Mouse (Mus musculus) brain, embryonic 18.5 days (tissue): ENCODE results near the gene Mogat2.

Experiments
- DNase-seq: peaks from one replicate; pipeline ENCODE4 v3.0.0-alpha.2; 2012; ENCODE audit warnings: low read depth, low spot score

Gene Mogat2

GRCm38 (mm10) chr7:99194511-99194910, 43.9 kb downstream of the Mogat2 start:
- DNase-seq, result no peak

DNA sequence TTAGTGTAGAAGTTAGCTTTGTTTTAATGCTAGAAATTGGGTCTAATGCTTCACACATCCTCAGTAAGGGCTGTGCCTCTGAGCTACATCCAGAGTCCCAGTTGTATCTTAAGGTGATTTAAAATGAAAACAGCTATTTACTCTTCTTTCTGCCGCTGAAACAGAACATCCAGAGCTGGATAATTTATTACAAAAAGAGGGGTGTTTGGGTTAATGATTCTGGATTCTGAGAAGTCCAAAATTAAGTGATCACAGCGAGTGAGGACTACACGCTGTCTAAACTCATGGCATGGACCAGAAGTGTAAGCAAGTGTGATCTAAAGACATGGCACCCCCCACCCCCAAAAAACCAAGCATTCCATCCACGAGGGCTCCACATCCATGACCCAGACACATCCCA, 44.5 kb downstream of the Mogat2 start:
- no peak for DNase-seq

DNA sequence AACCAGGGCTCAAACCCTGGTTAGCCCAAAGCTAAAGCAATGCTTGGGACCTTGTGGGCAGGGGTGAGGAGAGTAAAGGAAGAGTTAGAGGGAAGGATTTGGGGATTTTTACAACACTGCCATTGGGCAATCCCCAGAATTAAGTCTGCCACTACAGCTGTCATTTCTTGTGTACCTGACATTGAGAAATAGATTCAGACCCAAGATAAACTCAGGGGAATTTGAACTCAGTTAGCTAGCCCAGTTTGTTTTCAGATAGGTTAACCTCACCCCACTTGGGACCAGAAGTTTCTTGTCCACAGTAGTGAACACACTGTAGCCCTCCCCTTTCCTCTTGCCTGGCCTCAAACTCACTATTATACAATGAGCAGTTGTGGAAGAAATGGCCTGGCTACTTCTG, 47.0 kb downstream of the Mogat2 start:
- no peak for DNase-seq

DNA sequence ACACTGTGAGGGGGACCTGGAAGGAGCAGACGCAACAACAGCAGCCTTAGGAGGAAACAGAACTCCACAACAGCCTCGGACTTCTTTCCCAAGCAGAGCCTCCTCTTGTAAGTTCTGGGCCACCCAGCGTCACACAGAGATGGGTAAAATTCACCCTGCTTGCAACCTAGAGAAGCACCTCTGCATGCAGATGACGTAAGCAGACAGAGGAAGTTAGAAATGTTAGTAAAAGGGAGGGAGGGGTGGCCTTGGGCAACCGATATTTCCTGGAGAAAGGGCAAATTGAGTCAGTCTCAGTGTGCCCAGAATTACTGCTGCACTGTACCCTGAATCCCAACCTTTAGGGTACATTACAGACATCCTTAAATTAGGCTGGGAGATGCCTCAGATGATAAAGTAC, 48.5 kb downstream of the Mogat2 start:
- no peak for DNase-seq

GRCm38 (mm10) chr7:99188630-99189029, 49.8 kb downstream of the Mogat2 start:
- no peak for DNase-seq

DNA sequence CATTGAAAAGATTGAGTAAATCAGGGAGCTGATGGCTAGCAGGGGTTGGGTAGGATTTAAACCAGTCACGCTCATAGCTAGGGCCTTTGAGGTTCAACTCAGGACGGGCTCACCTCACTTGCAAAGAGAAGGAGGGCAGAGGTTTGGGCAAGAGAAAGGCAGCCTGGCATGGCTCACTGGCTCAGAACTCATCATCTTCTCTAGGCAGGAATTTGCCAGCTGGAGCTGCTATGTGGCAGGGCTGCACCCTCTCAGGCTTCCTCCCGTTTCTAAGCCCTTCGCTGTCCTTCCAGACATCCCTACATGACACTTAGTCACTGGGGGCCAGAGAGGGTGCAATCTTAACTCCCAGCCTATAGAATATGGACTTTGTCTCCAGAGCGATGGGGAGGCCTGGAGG, 51.0 kb downstream of the Mogat2 start:
- DNase-seq, result no peak

DNA sequence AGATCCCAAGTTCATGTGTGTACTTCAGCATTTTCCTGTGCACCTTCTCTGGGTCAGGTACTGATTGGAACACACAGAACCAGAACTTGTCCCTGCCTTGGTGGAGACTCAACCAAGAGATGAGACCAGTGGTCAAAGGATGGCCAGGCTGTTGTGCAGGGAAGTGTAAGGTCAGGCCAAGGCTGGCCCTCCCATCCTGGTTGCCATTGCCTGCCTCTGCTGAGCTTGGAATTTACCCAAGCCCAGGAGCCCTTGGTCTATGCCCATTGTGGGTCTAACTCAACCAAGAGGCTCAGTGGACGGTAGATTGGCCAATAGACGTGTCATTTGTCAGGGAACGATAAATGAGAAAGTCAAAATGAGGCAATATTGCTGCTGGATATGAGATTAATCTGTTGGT, 53.0 kb downstream of the Mogat2 start:
- no peak for DNase-seq

- no peak for DNase-seq
These were observed 54.7 kb downstream of the Mogat2 start for GRCm38 (mm10) chr7:99183751-99184150.

DNA sequence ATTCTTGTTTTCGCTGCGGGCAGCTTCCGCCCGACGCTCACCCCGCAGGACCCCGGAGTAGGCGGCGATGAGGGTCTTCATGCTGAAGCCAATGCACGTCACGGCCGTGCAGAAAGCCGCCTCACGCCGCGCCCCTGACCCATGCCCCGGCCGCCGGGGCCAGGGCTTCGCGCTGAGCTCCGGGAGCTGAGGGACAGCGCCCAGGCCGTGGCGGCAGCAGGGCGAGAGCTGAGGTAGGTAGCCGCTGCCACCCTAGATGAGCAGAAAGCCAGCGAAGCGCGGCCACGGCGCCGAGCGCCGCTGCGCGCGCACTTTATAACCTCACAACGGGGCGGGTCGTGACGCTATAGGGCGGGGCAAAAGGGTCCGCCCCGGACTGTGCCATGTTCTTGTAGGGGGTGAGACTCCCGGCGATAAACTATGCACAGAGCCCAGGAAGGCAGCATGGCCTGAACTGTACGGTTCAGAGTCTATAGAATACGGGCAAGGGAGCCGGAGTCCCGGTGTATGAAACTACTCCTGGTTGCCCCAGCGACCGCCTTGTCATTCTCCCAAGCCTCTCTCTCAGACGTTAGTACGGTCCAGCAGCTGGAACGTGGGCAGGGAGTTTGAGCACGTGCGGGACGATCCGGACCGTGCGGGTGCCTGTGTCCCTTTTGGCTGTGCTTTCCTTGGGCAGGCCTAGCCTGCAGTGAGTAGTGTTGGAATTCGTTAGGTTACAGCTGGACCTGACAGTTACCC, 55.8 kb downstream of the Mogat2 start, which contains the start of gene Dgat2:
TSS of gene Dgat2 (minus strand) at position 288 of the 741 bp plus-strand sequence.
- DNase-seq, result peak; percentile 71

DNA sequence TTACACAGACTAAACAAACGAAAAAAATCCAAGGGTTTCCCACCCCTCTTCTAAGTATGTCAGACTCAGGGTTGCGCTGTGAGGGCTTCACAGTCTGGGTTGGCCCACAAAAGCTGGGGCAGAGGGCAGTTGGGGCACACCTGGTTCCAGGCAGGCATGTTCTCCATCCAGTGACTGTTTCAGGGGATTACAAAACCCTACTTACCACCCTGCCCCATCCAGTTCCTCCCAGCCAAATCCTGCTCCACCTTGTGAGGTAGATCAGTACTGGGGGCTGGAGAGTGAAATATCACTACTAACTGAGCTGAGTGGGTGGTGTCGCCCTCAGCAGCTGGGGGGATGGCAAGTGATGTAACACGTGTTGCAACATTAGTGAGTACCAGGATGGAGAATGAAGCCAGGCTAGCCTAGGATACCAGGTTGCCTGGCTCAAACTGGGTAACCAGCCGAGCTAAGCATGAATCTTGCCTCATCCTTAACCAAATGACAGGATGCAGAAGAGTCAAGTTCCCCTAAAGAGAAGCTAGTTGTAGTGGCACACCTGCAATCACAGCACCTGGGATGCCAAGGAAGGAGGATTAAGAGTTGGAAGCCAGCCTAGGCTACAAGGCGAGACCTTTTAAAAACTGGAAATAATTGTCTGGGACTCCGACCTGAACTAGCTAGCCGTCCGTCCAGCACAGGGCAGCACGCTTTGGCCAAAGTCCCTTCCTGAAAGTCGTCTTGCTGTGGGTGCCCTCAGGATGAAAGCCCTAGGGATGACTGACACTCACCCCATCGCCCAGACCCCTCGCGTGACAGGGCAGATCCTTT, 56.6 kb downstream of the Mogat2 start:
- DNase-seq, result no peak

DNA sequence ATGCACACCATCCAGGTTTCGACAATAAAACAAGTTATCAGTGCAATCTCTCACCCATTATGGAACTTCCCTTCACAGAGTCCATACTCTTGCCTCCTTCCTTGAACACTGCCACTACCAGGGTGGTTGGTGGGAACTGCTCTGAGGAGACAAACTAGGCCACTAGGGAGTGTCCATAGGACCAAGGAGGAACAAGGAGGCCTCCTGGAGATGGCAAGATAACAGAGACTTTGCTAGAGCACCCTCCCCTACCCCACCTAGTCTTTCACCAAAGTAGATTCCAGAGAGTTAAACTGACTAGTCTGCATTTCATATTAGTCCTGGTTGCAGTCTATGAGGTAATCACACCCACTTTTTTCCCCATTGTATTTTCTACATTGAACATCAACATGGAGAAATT, 58.3 kb downstream of the Mogat2 start:
- no peak for DNase-seq

DNA sequence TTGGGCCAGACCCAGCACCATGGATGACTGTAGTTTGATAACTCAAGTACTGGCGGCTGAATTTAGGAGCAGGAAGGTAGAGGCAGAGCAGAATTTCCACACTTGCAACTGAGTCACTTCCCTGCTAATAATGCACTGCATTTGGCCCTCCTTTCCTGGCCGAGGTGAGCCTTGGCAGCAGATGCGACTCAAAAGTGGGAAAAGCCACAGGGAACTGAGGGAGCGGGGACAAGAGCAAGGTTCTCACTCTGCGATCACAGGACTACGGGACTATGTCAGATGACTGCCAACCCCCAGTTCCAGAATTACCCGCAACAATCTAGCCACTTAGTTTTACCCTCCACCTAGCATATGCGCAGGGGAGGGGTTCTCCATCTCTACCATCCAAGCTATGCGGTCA, 59.1 kb downstream of the Mogat2 start:
- no peak for DNase-seq

GRCm38 (mm10) chr7:99177386-99177785, 61.0 kb downstream of the Mogat2 start:
- DNase-seq, result no peak

DNA sequence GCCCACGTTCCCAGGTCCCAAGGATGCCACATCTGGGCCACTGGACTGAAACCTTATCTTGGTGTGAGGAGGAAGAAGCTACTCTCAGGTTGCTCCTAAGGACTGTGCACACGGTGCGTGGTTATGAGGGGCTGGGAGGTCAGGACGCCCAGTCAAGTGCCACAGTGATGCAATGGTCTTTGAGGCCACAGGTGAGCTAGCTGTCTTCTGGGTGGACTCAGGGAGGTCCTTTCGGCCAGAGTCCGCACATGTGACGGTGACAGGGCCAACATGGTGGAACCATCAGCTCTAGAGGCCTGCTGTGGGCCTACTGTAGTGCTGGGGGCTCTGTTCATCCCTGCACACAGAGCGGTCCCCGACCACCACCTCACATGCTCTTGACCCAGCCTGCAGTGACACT, 62.8 kb downstream of the Mogat2 start:
- DNase-seq, result no peak

DNA sequence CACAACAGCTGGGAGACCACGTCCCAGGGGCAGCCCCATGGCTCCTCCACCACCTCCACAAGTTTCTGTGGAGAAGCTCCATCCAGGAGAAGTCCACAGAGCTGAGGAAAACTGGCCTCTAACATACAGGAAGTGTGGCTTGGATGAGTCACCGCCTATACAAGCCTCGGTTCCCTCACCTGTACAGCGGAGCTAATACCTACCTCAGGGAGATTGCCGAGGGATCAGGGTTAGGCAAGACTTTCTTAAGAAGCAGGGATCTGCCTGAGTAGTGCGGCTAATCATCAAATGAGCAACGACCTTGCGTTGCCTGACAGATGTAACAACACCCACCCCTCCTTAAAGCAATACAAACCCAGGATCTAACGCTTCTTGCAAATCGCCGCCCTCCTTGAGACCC, 63.3 kb downstream of the Mogat2 start:
- DNase-seq, result no peak

GRCm38 (mm10) chr7:99174006-99174405, 64.4 kb downstream of the Mogat2 start:
- no peak for DNase-seq

DNA sequence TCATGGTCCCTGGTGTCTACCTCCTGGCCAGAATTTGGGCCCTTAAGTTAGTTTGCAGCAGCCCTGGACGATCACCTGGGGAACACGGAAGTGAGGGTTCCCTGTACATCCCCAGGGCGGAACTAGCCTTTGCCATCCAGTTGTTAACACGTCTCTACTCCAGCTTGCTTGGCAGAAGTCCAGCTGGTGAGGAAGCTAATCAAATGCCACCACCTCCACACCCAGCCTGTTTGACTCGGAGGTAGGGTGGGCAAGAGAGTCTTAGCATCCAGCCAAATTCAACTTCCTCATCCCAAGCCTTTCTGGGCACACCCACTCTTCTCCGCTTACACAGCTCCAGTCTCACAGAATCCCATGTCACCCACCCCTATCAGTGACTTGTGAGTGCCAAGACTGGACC, 65.5 kb downstream of the Mogat2 start:
- DNase-seq, result no peak

GRCm38 (mm10) chr7:99171730-99172463, 66.5 kb downstream of the Mogat2 start:
- no peak for DNase-seq

DNA sequence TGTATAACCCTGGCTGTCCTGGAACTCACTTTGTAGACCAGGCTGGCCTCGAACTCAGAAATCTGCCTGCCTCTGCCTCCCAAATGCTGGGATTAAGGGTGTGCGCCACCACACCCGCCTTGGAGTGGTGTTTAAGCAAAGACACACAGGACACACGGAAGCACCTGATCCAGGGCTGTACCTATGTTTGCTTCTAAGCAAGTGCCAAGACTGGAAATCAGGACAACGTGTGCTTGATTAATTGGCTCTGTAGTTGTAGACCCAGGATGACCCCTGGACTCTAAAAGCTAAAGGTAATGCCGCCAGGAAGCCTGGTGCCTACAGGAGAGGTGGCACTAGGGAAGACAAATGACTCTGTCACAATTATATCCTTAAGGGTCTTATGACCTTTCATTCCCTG, 67.9 kb downstream of the Mogat2 start:
- no peak for DNase-seq

GRCm38 (mm10) chr7:99169717-99170403, 68.6 kb downstream of the Mogat2 start:
- DNase-seq, result no peak
